Mouse (Mus musculus) adrenal gland, adult 10 weeks (tissue): Measurements from ENCODE around the gene Ipp. TPM values are rescaled to one million over a fixed set of nuclear protein-coding genes. Genes with fewer than 3 reads are reported as not detected.

Experiments
- polyA plus RNA-seq: library from polyadenylated mRNA; stranded (reverse); fragments of 350-450 nt; fragmentation: Illumina TruSeq; extraction: RNeasy Lipid Tissue Mini Kit (QIAGEN cat#74804); gene quantifications from one replicate; pipeline ENCODE4 v1.2.3, GENCODE M21; 2014; ENCODE audit warnings: low read depth, low replicate concordance

Ipp gene
- polyA plus RNA-seq: 25.8 TPM

GRCm38 (mm10) chr4:116507425-116508218, at the start of gene Ipp:
TSS of gene Ipp (plus strand) at chr4:116507549.

GRCm38 (mm10) chr4:116464126-116464981, 43.0 kb upstream of the Ipp start, which contains the start of gene Mast2:
TSS of gene Mast2 (minus strand) at chr4:116464183.

GRCm38 (mm10) chr4:116555413-116556300, 48.3 kb downstream of the Ipp start, which contains the start of gene Tmem69:
TSS of gene Tmem69 (minus strand) at chr4:116555936.

GRCm38 (mm10) chr4:116557306-116558121, 50.2 kb downstream of the Ipp start, which contains the start of gene Gpbp1l1:
TSS of gene Gpbp1l1 (plus strand) at chr4:116557658.

Other genes starting within 250 kb of the Ipp start
- gene Mast2, start 43.4 kb upstream of the Ipp start, polyA plus RNA-seq: 19.0 TPM
- 120 TPM for gene Tmem69, start 48.4 kb downstream of the Ipp start, polyA plus RNA-seq
- gene Gpbp1l1, start 50.1 kb downstream of the Ipp start, polyA plus RNA-seq: 83.8 TPM
- 4.5 TPM for gene Ccdc17, start 89.1 kb downstream of the Ipp start, polyA plus RNA-seq
- 69.5 TPM for gene Nasp, start 120.4 kb downstream of the Ipp start, polyA plus RNA-seq
- 960 TPM for gene Akr1a1, start 144.1 kb downstream of the Ipp start, polyA plus RNA-seq
- 4,921 TPM for gene Prdx1, start 178.0 kb downstream of the Ipp start, polyA plus RNA-seq
- gene Mmachc, start 200.9 kb downstream of the Ipp start, polyA plus RNA-seq: 57.8 TPM
- 16.2 TPM for gene Ccdc163, start 201.0 kb downstream of the Ipp start, polyA plus RNA-seq
- gene Tesk2, start 213.4 kb downstream of the Ipp start, polyA plus RNA-seq: 2.0 TPM